Mouse (Mus musculus) embryo, embryonic 11.5 days (tissue): Measurements from ENCODE around the gene Shroom1.

Experiments
- DNase-seq: peaks from one replicate; pipeline ENCODE4 v3.0.0-alpha.2; 2012; ENCODE audit warnings: low read depth, low spot score

Gene Shroom1

GRCm38 (mm10) chr11:53479783-53480301 is 22.8 kb downstream of the Shroom1 start, which contains the start of the genes Gm9945 and Sowaha:
Gm9945 (plus strand) TSS chr11:53480166.
Sowaha (minus strand) TSS chr11:53480274.
- DNase-seq: no peak

DNA sequence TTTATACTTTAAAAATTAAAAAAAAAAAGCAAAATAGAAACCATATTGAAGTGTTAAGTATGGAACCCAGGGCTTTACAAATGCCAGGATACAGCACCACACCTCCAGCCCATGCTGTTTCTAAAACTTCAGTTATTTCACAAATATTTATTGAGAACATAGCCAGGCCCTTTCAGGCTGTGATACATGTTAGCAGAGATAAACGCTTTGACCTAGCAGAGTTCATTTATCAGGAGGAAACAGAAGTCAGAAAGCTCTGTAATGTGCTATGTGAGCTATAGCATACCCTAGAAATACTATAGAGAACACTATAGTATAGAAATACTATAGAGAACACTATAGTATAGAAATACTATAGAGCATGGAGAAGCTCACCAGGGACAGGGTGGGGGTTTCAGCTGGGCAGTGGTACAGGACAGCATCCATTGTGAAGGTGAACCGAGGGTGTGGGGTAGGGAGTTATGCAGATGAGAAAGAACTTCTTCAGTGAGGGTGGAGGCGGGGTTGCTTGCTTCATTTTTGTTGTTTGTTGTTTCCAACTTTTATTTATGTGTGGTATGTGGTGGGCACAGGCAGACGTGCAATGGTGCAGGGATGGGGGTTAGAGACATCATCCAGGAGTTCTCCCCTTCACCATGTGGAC is 24.2 kb downstream of the Shroom1 start:
- no peak for DNase-seq

GRCm38 (mm10) chr11:53483159-53483891 is 26.3 kb downstream of the Shroom1 start:
- DNase-seq: no peak

DNA sequence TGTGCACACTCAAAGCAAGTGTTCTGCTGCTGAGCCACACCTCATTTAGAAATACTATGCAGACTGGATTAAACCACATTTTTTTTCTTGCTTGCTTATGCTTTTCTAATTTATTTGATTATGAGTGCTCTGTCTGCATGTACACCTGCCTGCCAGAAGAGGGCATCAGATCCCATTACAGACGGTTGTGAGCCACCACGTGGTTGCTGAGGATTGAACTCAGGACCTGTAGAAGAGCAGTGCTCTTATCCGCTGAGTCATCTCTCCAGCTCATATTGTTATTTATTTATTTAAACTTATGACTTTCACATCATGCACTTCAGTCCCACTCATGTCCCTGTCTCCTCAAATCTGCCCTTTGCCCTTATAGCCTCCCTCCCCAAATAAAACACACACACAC is 28.7 kb downstream of the Shroom1 start:
- DNase-seq: no peak

GRCm38 (mm10) chr11:53486351-53486750 is 29.3 kb downstream of the Shroom1 start:
- DNase-seq: no peak

GRCm38 (mm10) chr11:53486822-53487594 is 30.0 kb downstream of the Shroom1 start:
- no peak for DNase-seq

DNA sequence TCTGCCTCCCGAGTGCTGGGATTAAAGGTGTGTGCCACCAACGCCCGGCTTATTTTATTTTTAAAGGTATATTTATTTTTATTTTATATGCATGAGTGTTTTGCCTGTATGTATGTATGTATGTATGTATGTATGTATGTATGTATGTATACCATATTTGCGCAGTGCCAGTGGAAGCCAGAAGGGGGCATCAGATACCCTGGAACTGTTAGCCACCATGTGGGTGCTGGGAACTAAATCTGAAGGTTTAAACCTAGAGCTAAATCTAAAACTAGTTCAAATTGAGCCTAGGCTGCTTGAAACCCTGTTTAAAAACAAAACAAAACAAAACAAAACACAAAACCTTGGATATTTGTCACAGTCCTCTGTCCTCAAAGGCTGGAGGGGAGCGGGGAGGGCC is 32.0 kb downstream of the Shroom1 start:
- DNase-seq: no peak

GRCm38 (mm10) chr11:53489421-53489820 is 32.4 kb downstream of the Shroom1 start:
- DNase-seq: no peak

- DNase-seq: no peak
Observed at GRCm38 (mm10) chr11:53491954-53492401, 35.0 kb downstream of the Shroom1 start.

- no peak for DNase-seq
Observed at GRCm38 (mm10) chr11:53493243-53493955, 36.4 kb downstream of the Shroom1 start.

DNA sequence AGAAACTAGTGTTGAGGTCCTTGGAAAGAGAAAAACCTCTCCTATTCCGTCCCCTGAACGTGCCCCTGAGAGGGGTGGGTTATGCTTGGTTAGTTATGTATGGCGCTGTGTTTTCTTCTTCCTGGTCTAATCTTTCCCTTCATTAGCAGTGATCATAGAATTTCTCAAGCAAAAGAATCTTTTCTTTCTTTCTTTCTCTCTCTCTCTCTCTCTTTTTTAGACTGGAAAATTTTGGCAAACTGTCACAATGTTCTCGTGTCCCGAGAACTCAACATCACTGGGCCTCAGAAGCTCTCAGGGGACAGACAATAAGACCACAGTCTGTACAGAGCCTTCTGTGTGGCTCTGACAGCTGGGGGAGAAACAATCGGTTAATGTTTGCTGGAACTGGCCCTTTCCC is 38.4 kb downstream of the Shroom1 start:
- DNase-seq: no peak

GRCm38 (mm10) chr11:53496946-53497345 is 39.9 kb downstream of the Shroom1 start:
- no peak for DNase-seq

- no peak for DNase-seq
Observed at GRCm38 (mm10) chr11:53500569-53500968, 43.6 kb downstream of the Shroom1 start.

GRCm38 (mm10) chr11:53502039-53502765 is 45.2 kb downstream of the Shroom1 start:
- no peak for DNase-seq

- DNase-seq: no peak
Observed at GRCm38 (mm10) chr11:53503738-53504137, 46.7 kb downstream of the Shroom1 start.

DNA sequence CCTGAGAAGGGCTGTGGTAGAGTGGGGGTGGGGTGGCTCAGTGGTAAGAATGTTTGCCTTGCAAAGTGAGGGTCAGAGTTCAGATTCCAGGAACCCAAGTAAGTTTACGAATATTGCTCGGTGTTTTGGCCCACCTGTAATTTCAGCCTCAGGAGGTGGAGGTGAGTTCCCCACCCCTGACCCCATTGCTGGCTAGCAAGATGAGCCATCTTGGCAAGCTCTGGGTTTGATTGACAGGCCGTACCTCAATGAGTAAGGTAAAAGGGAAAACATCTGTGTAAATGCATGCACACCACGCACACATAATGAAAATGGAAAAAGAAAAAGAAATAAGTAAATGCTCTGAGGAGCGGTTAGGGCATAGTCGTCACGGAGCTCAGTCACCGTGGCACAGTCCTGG is 47.4 kb downstream of the Shroom1 start:
- no peak for DNase-seq

- no peak for DNase-seq
Observed at GRCm38 (mm10) chr11:53505026-53505663, 48.1 kb downstream of the Shroom1 start.

GRCm38 (mm10) chr11:53507098-53507805 is 50.2 kb downstream of the Shroom1 start:
- DNase-seq: no peak

- no peak for DNase-seq
Observed at GRCm38 (mm10) chr11:53508152-53508551, 51.1 kb downstream of the Shroom1 start.

DNA sequence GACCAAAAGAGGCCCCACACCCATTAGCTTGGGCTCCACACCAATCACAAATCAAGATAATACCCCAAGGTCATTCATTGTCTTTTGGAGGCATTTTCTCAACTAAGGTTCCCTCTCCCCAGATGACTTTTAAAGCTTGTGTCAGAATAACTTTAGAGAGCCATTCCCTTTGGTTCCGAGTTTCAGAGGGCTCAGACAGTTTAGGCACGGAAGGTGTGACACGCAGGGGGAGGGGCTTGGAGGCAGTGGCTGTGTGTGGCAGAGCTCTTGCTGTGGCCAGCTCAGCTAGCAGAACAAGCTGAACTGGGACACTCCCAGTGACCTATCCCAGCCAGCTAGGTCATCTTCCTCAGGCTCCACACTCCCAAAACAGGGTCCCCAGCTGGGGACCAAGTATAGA is 51.6 kb downstream of the Shroom1 start:
- DNase-seq: no peak
